Mouse (Mus musculus) thymus, postnatal 0 days (tissue): ENCODE measurements around the gene Ap1m1. TPM values are rescaled to one million over a fixed set of nuclear protein-coding genes. Genes with fewer than 3 reads are reported as not detected.

Source experiments
- DNase-seq: peaks from one replicate; pipeline ENCODE4 v3.0.0-alpha.2; 2015; ENCODE audit warnings: low spot score
- polyA plus RNA-seq: library from polyadenylated mRNA; unstranded; fragments of >200 nt; fragmentation: Nextera tagmentation; extraction: Ambion mirVana; gene quantifications from 2 replicates; pipeline ENCODE4 v1.2.1, GENCODE M21; 2015

The Ap1m1 gene
- polyA plus RNA-seq, 1 experiment from 2014 or later, result 133 TPM

- DNase-seq, result no peak
Observed at GRCm38 (mm10) chr8:72293309-72293708, 53.5 kb downstream of the Ap1m1 start.

DNA sequence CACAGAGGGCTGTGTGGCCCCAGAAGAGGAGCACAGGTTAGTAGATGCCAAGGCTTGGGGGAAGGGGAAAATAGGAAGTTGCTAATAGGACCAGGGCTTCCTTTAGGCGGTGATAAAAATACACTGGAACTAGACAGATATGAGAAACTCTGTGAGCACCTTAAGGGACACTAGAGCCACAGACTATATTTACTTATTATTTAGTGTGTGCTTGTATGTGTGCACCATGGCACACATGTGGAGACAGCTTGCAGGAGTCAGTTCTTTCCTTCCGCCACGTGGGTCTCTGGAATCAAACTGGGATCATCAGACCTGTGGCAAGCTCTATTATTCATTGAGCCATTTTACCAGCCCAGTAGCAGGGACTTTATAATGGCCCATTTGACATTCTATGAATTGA lies 55.3 kb downstream of the Ap1m1 start:
- no peak for DNase-seq

GRCm38 (mm10) chr8:72295679-72296078 lies 55.9 kb downstream of the Ap1m1 start:
- DNase-seq, result peak; percentile 75

DNA sequence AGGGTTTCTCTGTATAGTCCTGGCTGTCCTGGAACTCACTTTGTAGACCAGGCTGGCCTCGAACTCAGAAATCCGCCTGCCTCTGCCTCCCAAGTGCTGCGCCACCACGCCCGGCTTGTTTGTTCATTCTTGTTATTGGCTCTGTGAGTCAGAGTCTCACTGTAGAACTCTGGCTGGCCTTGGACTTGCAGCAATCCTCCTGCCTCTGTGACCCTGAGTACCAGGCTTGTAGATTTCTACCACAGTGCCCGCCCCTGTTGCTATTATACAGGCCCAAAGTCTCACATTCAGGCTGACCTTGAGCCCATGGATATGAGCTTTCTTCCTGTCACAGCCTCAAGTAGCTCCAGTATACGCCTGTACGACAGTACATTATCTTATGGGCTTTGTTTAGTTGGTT lies 56.7 kb downstream of the Ap1m1 start:
- DNase-seq, result no peak

GRCm38 (mm10) chr8:72298928-72299327 lies 59.1 kb downstream of the Ap1m1 start:
- no peak for DNase-seq

- DNase-seq, result no peak
Observed at GRCm38 (mm10) chr8:72300654-72301400, 61.0 kb downstream of the Ap1m1 start.

DNA sequence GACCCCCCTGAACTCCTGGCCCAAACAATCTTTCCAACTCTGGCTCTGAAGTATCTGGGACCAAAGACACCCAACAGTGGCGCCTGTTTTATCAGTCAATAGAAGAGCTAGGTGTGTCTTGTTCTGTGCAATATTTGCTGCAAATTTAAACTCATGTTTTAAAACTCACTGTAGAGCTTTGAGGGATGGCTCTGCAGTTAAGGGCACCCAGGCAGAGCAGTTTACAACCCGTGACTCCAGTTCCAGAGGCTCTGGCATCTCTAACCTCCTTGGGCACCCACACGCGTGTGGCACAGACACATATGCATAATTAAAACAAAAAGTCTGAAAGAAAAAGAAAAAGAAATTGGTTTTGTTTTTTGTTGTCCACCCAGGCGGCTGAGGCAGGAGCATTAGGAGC lies 61.7 kb downstream of the Ap1m1 start:
- DNase-seq, result no peak

DNA sequence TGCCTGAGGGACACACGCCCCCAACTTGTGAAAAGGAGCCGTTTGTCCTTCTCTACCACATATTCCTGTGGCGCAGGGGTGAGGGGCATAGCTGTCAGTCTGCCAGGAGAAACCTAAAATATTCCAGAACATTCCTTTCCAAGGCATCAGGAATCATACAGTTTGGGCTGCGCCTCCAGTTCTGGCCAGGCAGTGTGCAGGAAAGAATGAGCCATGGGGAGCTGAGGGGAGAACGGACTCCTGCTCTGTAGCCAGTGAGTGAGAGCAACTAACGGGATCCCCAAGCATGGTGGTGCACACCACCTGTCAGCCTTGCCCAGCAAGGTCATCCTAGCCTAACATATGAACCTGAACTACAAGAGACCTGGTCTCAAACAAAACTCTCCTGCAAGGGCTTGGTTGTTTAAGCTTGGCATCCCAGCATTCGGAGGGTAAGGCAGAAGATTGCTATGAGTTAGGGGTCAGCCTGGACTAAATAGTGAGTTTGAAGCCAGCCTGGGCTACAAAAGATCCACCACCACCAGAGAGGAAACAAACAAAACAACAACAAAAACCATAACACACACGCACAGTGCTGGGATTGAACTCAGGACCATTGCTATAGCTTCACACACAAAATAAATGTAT lies 63.3 kb downstream of the Ap1m1 start:
- DNase-seq, result no peak

DNA sequence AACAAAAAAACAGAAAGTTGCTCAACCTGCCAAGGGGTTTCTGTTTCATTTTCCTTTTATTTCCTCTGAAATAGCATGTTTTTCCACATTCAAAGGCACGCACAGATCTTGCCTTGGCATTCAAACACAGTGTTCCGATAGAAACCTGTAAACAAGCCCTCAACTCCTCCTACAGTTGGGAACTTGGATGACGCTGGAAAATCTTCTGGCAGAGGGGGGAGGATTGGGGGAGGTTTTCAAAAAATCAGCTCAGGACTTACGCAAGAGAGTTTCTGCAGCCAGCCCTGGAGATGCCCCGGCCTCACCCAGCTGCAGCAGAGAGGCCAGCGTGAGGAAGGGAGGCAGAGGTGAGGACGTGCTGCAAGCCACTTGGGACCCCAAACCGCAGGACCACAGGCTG lies 63.8 kb downstream of the Ap1m1 start:
- peak; percentile 27 for DNase-seq

DNA sequence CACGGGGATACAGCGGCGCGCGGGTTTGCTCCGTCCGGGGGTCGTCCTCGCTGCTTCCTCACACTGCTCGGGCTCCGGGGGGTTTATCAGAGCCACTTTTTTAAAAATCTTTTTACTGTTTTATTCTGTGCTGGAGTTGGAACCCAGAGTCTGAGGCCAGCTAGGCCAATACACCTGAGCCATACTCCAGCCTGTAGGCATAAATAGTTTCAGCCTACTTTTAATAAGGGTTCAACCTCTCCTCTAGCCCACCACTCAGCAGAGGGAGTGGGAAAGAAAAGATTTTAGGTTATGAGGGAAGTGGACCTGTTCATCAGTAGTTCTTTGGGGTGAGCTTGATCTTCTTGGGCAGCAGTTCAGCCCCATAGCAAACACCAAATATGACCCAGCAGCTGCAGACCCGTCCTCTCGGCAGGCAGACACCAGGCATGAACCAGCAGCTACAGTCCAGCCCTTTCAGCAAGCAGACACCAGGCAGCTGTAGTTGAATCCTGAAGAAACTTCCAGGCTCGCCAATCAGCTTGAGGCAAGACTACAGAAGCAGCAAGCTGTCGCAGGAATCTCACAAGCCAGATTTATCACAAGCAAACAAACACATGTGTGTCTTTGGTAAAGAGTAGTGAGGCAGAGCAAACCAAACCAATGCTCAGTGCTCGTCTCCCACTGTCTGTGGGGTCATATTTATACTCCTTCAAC lies 65.5 kb downstream of the Ap1m1 start, which contains the start of gene Gm10282:
Gm10282 (minus strand) TSS at position 51 of the 696 bp plus-strand sequence.
- no peak for DNase-seq

DNA sequence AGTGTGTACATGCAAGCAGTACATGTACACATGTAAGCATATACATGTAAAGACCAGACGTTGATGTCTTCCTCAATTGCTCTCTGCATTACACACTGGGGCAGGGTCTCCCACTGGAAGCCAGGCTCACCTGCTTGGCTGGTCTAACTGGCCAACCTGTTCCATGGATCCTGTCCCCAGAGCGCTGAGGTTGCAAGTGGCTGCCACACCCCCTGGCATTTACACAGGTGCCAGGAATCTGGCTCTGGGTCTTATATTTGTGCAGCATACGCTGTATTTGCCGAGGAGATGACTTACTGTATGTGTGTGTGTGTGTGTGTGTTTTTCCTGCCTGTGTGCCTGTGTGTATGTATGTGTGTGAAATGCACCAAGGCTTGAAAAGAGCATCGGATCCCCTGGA lies 67.1 kb downstream of the Ap1m1 start:
- no peak for DNase-seq

Other genes with a start within 250 kb of the Ap1m1 start
- gene Cyp4f18, start 230.4 kb upstream of the Ap1m1 start, polyA plus RNA-seq, result 1.5 and 1.9 TPM in 2 replicates
- gene Olfr372, start 198.8 kb upstream of the Ap1m1 start, polyA plus RNA-seq, result not detected in 2 replicates
- gene Olfr373, start 156.8 kb upstream of the Ap1m1 start, polyA plus RNA-seq, result 0.04 and 0.05 TPM in 2 replicates
- gene Olfr374, start 133.0 kb upstream of the Ap1m1 start, polyA plus RNA-seq, result not detected in 2 replicates
- gene Tpm4, start 105.0 kb upstream of the Ap1m1 start, polyA plus RNA-seq, result 164 and 172 TPM in 2 replicates
- gene Rab8a, start 78.8 kb upstream of the Ap1m1 start, polyA plus RNA-seq, result 140 and 151 TPM in 2 replicates
- gene Hsh2d, start 50.4 kb upstream of the Ap1m1 start, polyA plus RNA-seq, result 4.9 and 5.6 TPM in 2 replicates
- gene Cib3, start 27.2 kb upstream of the Ap1m1 start, polyA plus RNA-seq, result 0.44 and 0.67 TPM in 2 replicates
- not detected in 2 replicates for gene Gm11034, start 26.4 kb upstream of the Ap1m1 start, polyA plus RNA-seq
- 69.3 and 75.9 TPM in 2 replicates for gene Fam32a, start 20.3 kb upstream of the Ap1m1 start, polyA plus RNA-seq
- 32.8 and 33.9 TPM in 2 replicates for gene Gm10282, start 65.2 kb downstream of the Ap1m1 start, polyA plus RNA-seq
- 16.8 and 21.4 TPM in 2 replicates for gene Klf2, start 79.0 kb downstream of the Ap1m1 start, polyA plus RNA-seq
- 35.3 and 35.9 TPM in 2 replicates for gene Eps15l1, start 181.4 kb downstream of the Ap1m1 start, polyA plus RNA-seq
- 1.4 TPM in 2 replicates for gene Calr3, start 203.9 kb downstream of the Ap1m1 start, polyA plus RNA-seq
- gene 1700030K09Rik, start 203.9 kb downstream of the Ap1m1 start, polyA plus RNA-seq, result 8.0 and 8.4 TPM in 2 replicates
- gene Cherp, start 235.2 kb downstream of the Ap1m1 start, polyA plus RNA-seq, result 36.7 and 41.3 TPM in 2 replicates